Mouse (Mus musculus) intestine, embryonic 14.5 days (tissue): Measurements from ENCODE around the gene Agpat3. TPM values are rescaled to one million over a fixed set of nuclear protein-coding genes. Genes with fewer than 3 reads are reported as not detected.

Experiments
- ATAC-seq: fragments of 200-750 bp; cut with Nextera tagmentation; replicated peaks from 2 replicates; pipeline ENCODE4 v1.8.0; 2017; ENCODE audit warnings: low read depth, moderate number of reproducible peaks, moderate TSS enrichment, moderate library complexity; ENCODE audit not compliant: low FRiP score, low TSS enrichment
- DNase-seq: peaks from one replicate; pipeline ENCODE4 v3.0.0-alpha.2; 2018; ENCODE audit warnings: low spot score
- H3K27ac ChIP-seq: fragments of 300-500 bp; sonication (generic); 2 replicates; pipeline ENCODE4 v1.5.1; 2014; ENCODE audit warnings: low read depth, mild to moderate bottlenecking, control low read depth
- H3K27me3 ChIP-seq: fragments of 300-500 bp; sonication (generic); replicated peaks from 2 replicates; pipeline ENCODE4 v1.6.1; 2014; ENCODE audit warnings: low read length, control low read depth; ENCODE audit not compliant: control insufficient read depth, insufficient read depth
- H3K36me3 ChIP-seq: fragments of 300-500 bp; sonication (generic); 2 replicates; pipeline ENCODE4 v1.6.1; 2014; ENCODE audit warnings: low read length, control low read depth; ENCODE audit not compliant: control insufficient read depth, insufficient read depth
- H3K4me1 ChIP-seq: fragments of 300-500 bp; sonication (generic); replicated peaks from 2 replicates; pipeline ENCODE4 v1.6.1; 2014; ENCODE audit warnings: low read length, control low read depth, mixed read lengths; ENCODE audit not compliant: control insufficient read depth, insufficient read depth
- H3K4me2 ChIP-seq: fragments of 300-500 bp; sonication (generic); 2 replicates; pipeline ENCODE4 v1.6.1; 2014; ENCODE audit warnings: low read length
- H3K4me3 ChIP-seq: fragments of 300-500 bp; sonication (generic); 2 replicates; pipeline ENCODE4 v1.5.1; 2014; ENCODE audit warnings: low read depth, low read length, control low read depth, mixed read lengths
- H3K9ac ChIP-seq: fragments of 300-500 bp; sonication (generic); 2 replicates; pipeline ENCODE4 v1.6.1; 2014; ENCODE audit warnings: mild to moderate bottlenecking, low read length
- H3K9me3 ChIP-seq: fragments of 300-500 bp; sonication (generic); 2 replicates; pipeline ENCODE4 v1.6.1; 2016; ENCODE audit warnings: low read length, control low read depth; ENCODE audit not compliant: control insufficient read depth
- WGBS: fragments of 180-500 bp; shearing (Covaris S2); extraction: QIAGEN DNeasy Blood & Tissue Kit; methylation state at CpG from one replicate; pipeline ENCODE4 v1.1.7; 2014; 5-methylcytosine and 5-hydroxymethylcytosine counted together
- polyA plus RNA-seq: library from polyadenylated mRNA; unstranded; fragments of >200 nt; fragmentation: Nextera tagmentation; extraction: Ambion mirVana; gene quantifications from 2 replicates; pipeline ENCODE4 v1.2.1, GENCODE M21; 2014

Gene Agpat3
- polyA plus RNA-seq, 1 experiment from 2014 or later, result 59.2 TPM

- Histone ChIP-seq H3K4me1 (no peaks in the 10 kb centered on the region), H3K27ac (no peak overlapping the region), H3K4me2 (no peak overlapping the region), H3K9ac (no peak overlapping the region), H3K27me3 (peaks cover 23% of the 10 kb centered on the region), H3K4me3 (no peak overlapping the region), H3K9me3 (no peaks in the 10 kb centered on the region), H3K36me3 (no peaks in the 10 kb centered on the region)
- no peak for ATAC-seq
- DNase-seq, result no peak
- 65% methylated on average over 20 of the region's 20 CpGs for WGBS
Measured at GRCm38 (mm10) chr10:78388216-78388980, 36.1 kb upstream of the Agpat3 start.

GRCm38 (mm10) chr10:78385520-78385919 is 33.2 kb upstream of the Agpat3 start:
- 68% methylated on average over 5 of the region's 5 CpGs for WGBS
- no peaks in the 10 kb centered on the region for H3K36me3 ChIP-seq
- H3K27me3 ChIP-seq, result peaks cover 2% of the 10 kb centered on the region; the same call in 1 of the 2 replicates
- no peaks in the 10 kb centered on the region for H3K4me1 ChIP-seq
- no peak for ATAC-seq
- H3K9ac ChIP-seq, result no peak overlapping the region
- H3K4me3 ChIP-seq, result no peak overlapping the region
- no peak for DNase-seq
- no peak overlapping the region for H3K4me2 ChIP-seq
- no peak overlapping the region for H3K27ac ChIP-seq
- no peaks in the 10 kb centered on the region for H3K9me3 ChIP-seq

GRCm38 (mm10) chr10:78383567-78383966 is 31.3 kb upstream of the Agpat3 start:
- H3K9me3 ChIP-seq, result no peaks in the 10 kb centered on the region
- no peaks in the 10 kb centered on the region for H3K36me3 ChIP-seq
- H3K4me1 ChIP-seq, result no peaks in the 10 kb centered on the region
- no peak overlapping the region for H3K9ac ChIP-seq
- no peaks in the 10 kb centered on the region for H3K27me3 ChIP-seq
- H3K27ac ChIP-seq, result no peak overlapping the region
- 79% methylated on average over 3 of the region's 3 CpGs for WGBS
- no peak for ATAC-seq
- H3K4me3 ChIP-seq, result no peak overlapping the region
- DNase-seq, result no peak
- H3K4me2 ChIP-seq, result no peak overlapping the region

GRCm38 (mm10) chr10:78378516-78378915 is 26.2 kb upstream of the Agpat3 start:
- Histone ChIP-seq H3K27me3 (no peaks in the 10 kb centered on the region), H3K4me2 (no peak overlapping the region), H3K27ac (no peak overlapping the region), H3K4me1 (no peaks in the 10 kb centered on the region), H3K9ac (no peak overlapping the region), H3K9me3 (no peaks in the 10 kb centered on the region), H3K4me3 (no peak overlapping the region), H3K36me3 (no peaks in the 10 kb centered on the region)
- ATAC-seq (no peak), DNase-seq (no peak)
- 95% methylated on average over 7 of the region's 7 CpGs for WGBS

- DNase-seq, result no peak
- ATAC-seq, result no peak
- H3K9ac ChIP-seq, result no peak overlapping the region
- H3K4me3 ChIP-seq, result no peak overlapping the region
- H3K4me2 ChIP-seq, result no peak overlapping the region
- 67% methylated on average over 27 of the region's 27 CpGs for WGBS
- H3K4me1 ChIP-seq, result no peaks in the 10 kb centered on the region
- no peaks in the 10 kb centered on the region for H3K36me3 ChIP-seq
- H3K27ac ChIP-seq, result no peak overlapping the region
- H3K27me3 ChIP-seq, result no peaks in the 10 kb centered on the region
- no peaks in the 10 kb centered on the region for H3K9me3 ChIP-seq
Measured at GRCm38 (mm10) chr10:78372681-78373668, 20.7 kb upstream of the Agpat3 start.

GRCm38 (mm10) chr10:78371746-78372145 is 19.5 kb upstream of the Agpat3 start:
- WGBS, result 79% methylated on average over 6 of the region's 6 CpGs
- ATAC-seq, result no peak
- no peaks in the 10 kb centered on the region for H3K9me3 ChIP-seq

GRCm38 (mm10) chr10:78367586-78367985 is 15.3 kb upstream of the Agpat3 start:
- H3K27me3 ChIP-seq, result no peaks in the 10 kb centered on the region
- ATAC-seq (no peak), DNase-seq (no peak)
- peak overlapping the region; percentile 29; the same call in 1 of the 2 replicates for H3K27ac ChIP-seq
- H3K4me3 ChIP-seq, result no peak overlapping the region
- H3K36me3 ChIP-seq, result no peaks in the 10 kb centered on the region
- H3K9ac ChIP-seq, result no peak overlapping the region
- H3K4me1 ChIP-seq, result no peaks in the 10 kb centered on the region
- H3K9me3 ChIP-seq, result no peaks in the 10 kb centered on the region
- peak overlapping the region; percentile 2; the same call in 1 of the 2 replicates for H3K4me2 ChIP-seq
- WGBS, result 58% methylated on average over 4 of the region's 4 CpGs

More at GRCm38 (mm10) chr10:78371746-78372145, 19.5 kb upstream of the Agpat3 start:
- no peak for DNase-seq
- no peaks in the 10 kb centered on the region for H3K4me1 ChIP-seq
- no peaks in the 10 kb centered on the region for H3K36me3 ChIP-seq
- no peak overlapping the region for H3K9ac ChIP-seq
- H3K27ac ChIP-seq, result no peak overlapping the region
- no peak overlapping the region for H3K4me3 ChIP-seq
- no peaks in the 10 kb centered on the region for H3K27me3 ChIP-seq
- H3K4me2 ChIP-seq, result no peak overlapping the region

GRCm38 (mm10) chr10:78366851-78367312 is 14.6 kb upstream of the Agpat3 start:
- Histone ChIP-seq H3K36me3 (no peaks in the 10 kb centered on the region), H3K27ac (no peak overlapping the region), H3K27me3 (no peaks in the 10 kb centered on the region), H3K9me3 (no peaks in the 10 kb centered on the region), H3K4me3 (no peak overlapping the region), H3K9ac (no peak overlapping the region), H3K4me2 (no peak overlapping the region), H3K4me1 (no peaks in the 10 kb centered on the region)
- ATAC-seq (peak; percentile 78), DNase-seq (peak; percentile 66)
- 33% methylated on average over 9 of the region's 9 CpGs for WGBS
